Mouse (Mus musculus): Measurements from ENCODE around the gene Fcgr1. TPM values are rescaled to one million over a fixed set of nuclear protein-coding genes. Genes with fewer than 3 reads are reported as not detected.

Gene Fcgr1
- polyA plus RNA-seq, 1 experiment from 2014 or later: 1.1 TPM

- no peak for ATAC-seq (replicated peaks; ENCODE audit: insufficient number of reproducible peaks, insufficient read depth, low FRiP score, low read depth)
- Histone ChIP-seq H3K36me3 (no peaks in the 10 kb centered on the region), H3K4me3 (peak overlapping the region; percentile 76), H3K27ac (peak overlapping the region; percentile 99), H3K27me3 (no peaks in the 10 kb centered on the region), H3K9me3 (replicated peaks) (no peaks in the 10 kb centered on the region), H3K9ac (peak overlapping the region; percentile 31; the same call in 1 of the 2 replicates), H3K4me2 (peak overlapping the region; percentile 86), H3K4me1 (replicated peaks) (peaks cover 16% of the 10 kb centered on the region)
- 48% methylated on average over 3 of the region's 3 CpGs for WGBS
These were observed 32.1 kb downstream of the Fcgr1 start for GRCm38 (mm10) chr3:96261623-96262022.

- H3K36me3 ChIP-seq: no peaks in the 10 kb centered on the region
- no peak for ATAC-seq (replicated peaks; ENCODE audit: insufficient number of reproducible peaks, insufficient read depth, low FRiP score, low read depth)
These were observed 33.5 kb downstream of the Fcgr1 start for GRCm38 (mm10) chr3:96260220-96260619.

GRCm38 (mm10) chr3:96257190-96257589, 36.6 kb downstream of the Fcgr1 start:
- Histone ChIP-seq H3K9ac (no peak overlapping the region), H3K36me3 (no peaks in the 10 kb centered on the region), H3K27me3 (no peaks in the 10 kb centered on the region), H3K4me3 (no peak overlapping the region), H3K4me1 (replicated peaks) (peaks cover 11% of the 10 kb centered on the region), H3K9me3 (replicated peaks) (no peaks in the 10 kb centered on the region), H3K4me2 (no peak overlapping the region), H3K27ac (no peak overlapping the region)
- no peak for ATAC-seq (replicated peaks; ENCODE audit: insufficient number of reproducible peaks, insufficient read depth, low FRiP score, low read depth)
- 68% methylated on average over 3 of the region's 3 CpGs for WGBS

More at GRCm38 (mm10) chr3:96260220-96260619, 33.5 kb downstream of the Fcgr1 start:
- H3K4me1 ChIP-seq (replicated peaks): peaks cover 20% of the 10 kb centered on the region
- H3K9me3 ChIP-seq (replicated peaks): no peaks in the 10 kb centered on the region
- no peak overlapping the region for H3K4me2 ChIP-seq
- H3K9ac ChIP-seq: no peak overlapping the region
- H3K4me3 ChIP-seq: no peak overlapping the region
- H3K27me3 ChIP-seq: no peaks in the 10 kb centered on the region
- no peak overlapping the region for H3K27ac ChIP-seq
- WGBS: 88% methylated on average over 5 of the region's 5 CpGs

GRCm38 (mm10) chr3:96255926-96256593, 37.7 kb downstream of the Fcgr1 start:
- 71% methylated on average over 5 of the region's 5 CpGs for WGBS
- H3K4me2 ChIP-seq: no peak overlapping the region

GRCm38 (mm10) chr3:96254683-96255355, 39.0 kb downstream of the Fcgr1 start:
- H3K27ac ChIP-seq: no peak overlapping the region

More at GRCm38 (mm10) chr3:96255926-96256593, 37.7 kb downstream of the Fcgr1 start:
- Histone ChIP-seq H3K9ac (no peak overlapping the region), H3K4me1 (replicated peaks) (0 out of 2 replicates have a peak, but pooled peaks cover 5% of the 10 kb centered on the region), H3K36me3 (no peaks in the 10 kb centered on the region), H3K4me3 (no peak overlapping the region), H3K27ac (no peak overlapping the region), H3K27me3 (no peaks in the 10 kb centered on the region), H3K9me3 (replicated peaks) (no peaks in the 10 kb centered on the region)
- ATAC-seq (replicated peaks; ENCODE audit: insufficient number of reproducible peaks, insufficient read depth, low FRiP score, low read depth): no peak

GRCm38 (mm10) chr3:96251787-96252186, 42.0 kb downstream of the Fcgr1 start:
- ATAC-seq (replicated peaks; ENCODE audit: insufficient number of reproducible peaks, insufficient read depth, low FRiP score, low read depth): no peak
- H3K9me3 ChIP-seq (replicated peaks): no peaks in the 10 kb centered on the region

More at GRCm38 (mm10) chr3:96254683-96255355, 39.0 kb downstream of the Fcgr1 start:
- WGBS: 27% methylated on average over 10 of the region's 10 CpGs
- Histone ChIP-seq H3K36me3 (no peaks in the 10 kb centered on the region), H3K9ac (no peak overlapping the region), H3K4me1 (replicated peaks) (0 out of 2 replicates have a peak, but pooled peaks cover 8% of the 10 kb centered on the region), H3K4me2 (no peak overlapping the region), H3K27me3 (no peaks in the 10 kb centered on the region), H3K4me3 (no peak overlapping the region), H3K9me3 (replicated peaks) (no peaks in the 10 kb centered on the region)
- ATAC-seq (replicated peaks; ENCODE audit: insufficient number of reproducible peaks, insufficient read depth, low FRiP score, low read depth): no peak

GRCm38 (mm10) chr3:96250890-96251289, 42.9 kb downstream of the Fcgr1 start:
- Histone ChIP-seq H3K9me3 (replicated peaks) (no peaks in the 10 kb centered on the region), H3K4me3 (no peak overlapping the region), H3K27me3 (no peaks in the 10 kb centered on the region), H3K4me1 (replicated peaks) (peaks cover 22% of the 10 kb centered on the region), H3K36me3 (no peaks in the 10 kb centered on the region), H3K27ac (no peak overlapping the region), H3K4me2 (no peak overlapping the region), H3K9ac (no peak overlapping the region)
- WGBS: 71% methylated on average over 3 of the region's 3 CpGs
- no peak for ATAC-seq (replicated peaks; ENCODE audit: insufficient number of reproducible peaks, insufficient read depth, low FRiP score, low read depth)

More at GRCm38 (mm10) chr3:96251787-96252186, 42.0 kb downstream of the Fcgr1 start:
- H3K27me3 ChIP-seq: no peaks in the 10 kb centered on the region
- no peak overlapping the region for H3K27ac ChIP-seq
- no peak overlapping the region for H3K4me2 ChIP-seq
- H3K36me3 ChIP-seq: no peaks in the 10 kb centered on the region
- H3K4me3 ChIP-seq: no peak overlapping the region
- WGBS: 86% methylated on average over 3 of the region's 3 CpGs
- H3K9ac ChIP-seq: no peak overlapping the region
- peaks cover 25% of the 10 kb centered on the region for H3K4me1 ChIP-seq (replicated peaks)

- Histone ChIP-seq H3K9me3 (replicated peaks) (no peaks in the 10 kb centered on the region), H3K4me2 (peak overlapping the region; percentile 60), H3K36me3 (no peaks in the 10 kb centered on the region), H3K27ac (peak overlapping the region; percentile 4; the same call in 1 of the 2 replicates), H3K9ac (peak overlapping the region; percentile 18; the same call in 1 of the 2 replicates), H3K27me3 (no peaks in the 10 kb centered on the region), H3K4me1 (replicated peaks) (peaks cover 26% of the 10 kb centered on the region), H3K4me3 (0 out of 2 replicates have a peak overlapping the region, but pooled peaks have one; percentile 47)
- WGBS: 51% methylated on average over 4 of the region's 4 CpGs
- no peak for ATAC-seq (replicated peaks; ENCODE audit: insufficient number of reproducible peaks, insufficient read depth, low FRiP score, low read depth)
These were observed 44.8 kb downstream of the Fcgr1 start for GRCm38 (mm10) chr3:96249034-96249345.

- Histone ChIP-seq H3K9me3 (replicated peaks) (no peaks in the 10 kb centered on the region), H3K4me2 (peak overlapping the region; percentile 60), H3K4me1 (replicated peaks) (peaks cover 32% of the 10 kb centered on the region), H3K27me3 (no peaks in the 10 kb centered on the region), H3K36me3 (no peaks in the 10 kb centered on the region), H3K4me3 (peak overlapping the region; percentile 47), H3K27ac (peak overlapping the region; percentile 4), H3K9ac (peak overlapping the region; percentile 18; the same call in 1 of the 2 replicates)
- WGBS: 44% methylated on average over 6 of the region's 6 CpGs
- ATAC-seq (replicated peaks; ENCODE audit: insufficient number of reproducible peaks, insufficient read depth, low FRiP score, low read depth): no peak
These were observed 45.4 kb downstream of the Fcgr1 start for GRCm38 (mm10) chr3:96248141-96249033.

GRCm38 (mm10) chr3:96247356-96248140, 46.2 kb downstream of the Fcgr1 start:
- peaks cover 35% of the 10 kb centered on the region for H3K4me1 ChIP-seq (replicated peaks)
- H3K9ac ChIP-seq: peak overlapping the region; percentile 50
- H3K27me3 ChIP-seq: no peaks in the 10 kb centered on the region
- peak overlapping the region; percentile 47 for H3K4me3 ChIP-seq
- ATAC-seq (replicated peaks; ENCODE audit: insufficient number of reproducible peaks, insufficient read depth, low FRiP score, low read depth): no peak
- 9% methylated on average over 11 of the region's 11 CpGs for WGBS
- no peaks in the 10 kb centered on the region for H3K36me3 ChIP-seq
- peak overlapping the region; percentile 27; the same call in 1 of the 2 replicates for H3K27ac ChIP-seq
- H3K4me2 ChIP-seq: peak overlapping the region; percentile 60
- no peaks in the 10 kb centered on the region for H3K9me3 ChIP-seq (replicated peaks)

All from heart, embryonic 15.5 days (tissue).